Mouse (Mus musculus) left cerebral cortex, postnatal 36 days (tissue): ENCODE data around the gene Disp2. TPM values are rescaled to one million over a fixed set of nuclear protein-coding genes. Genes with fewer than 3 reads are reported as not detected.

Experiments
- DNase-seq, 2 experiments: peaks; one replicate each; pipeline ENCODE4 v3.0.0; 2021 to 2022; ENCODE audit warnings: low spot score in 2 of 2, mixed read lengths in 1 of 2
- intact Hi-C: fragments of 180-260 bp; cut with DNase I; formaldehyde crosslinking; loops from one replicate; pipeline ENCODE4 v1.15.1; 2025
- total RNA-seq, 2 experiments: library from RNA; stranded (reverse); gene quantifications; 2 replicates each; pipeline ENCODE4 v1.2.3; 2021

The Disp2 gene
- total RNA-seq, 2 experiments from 2014 or later, result 187 to 192 TPM

DNA sequence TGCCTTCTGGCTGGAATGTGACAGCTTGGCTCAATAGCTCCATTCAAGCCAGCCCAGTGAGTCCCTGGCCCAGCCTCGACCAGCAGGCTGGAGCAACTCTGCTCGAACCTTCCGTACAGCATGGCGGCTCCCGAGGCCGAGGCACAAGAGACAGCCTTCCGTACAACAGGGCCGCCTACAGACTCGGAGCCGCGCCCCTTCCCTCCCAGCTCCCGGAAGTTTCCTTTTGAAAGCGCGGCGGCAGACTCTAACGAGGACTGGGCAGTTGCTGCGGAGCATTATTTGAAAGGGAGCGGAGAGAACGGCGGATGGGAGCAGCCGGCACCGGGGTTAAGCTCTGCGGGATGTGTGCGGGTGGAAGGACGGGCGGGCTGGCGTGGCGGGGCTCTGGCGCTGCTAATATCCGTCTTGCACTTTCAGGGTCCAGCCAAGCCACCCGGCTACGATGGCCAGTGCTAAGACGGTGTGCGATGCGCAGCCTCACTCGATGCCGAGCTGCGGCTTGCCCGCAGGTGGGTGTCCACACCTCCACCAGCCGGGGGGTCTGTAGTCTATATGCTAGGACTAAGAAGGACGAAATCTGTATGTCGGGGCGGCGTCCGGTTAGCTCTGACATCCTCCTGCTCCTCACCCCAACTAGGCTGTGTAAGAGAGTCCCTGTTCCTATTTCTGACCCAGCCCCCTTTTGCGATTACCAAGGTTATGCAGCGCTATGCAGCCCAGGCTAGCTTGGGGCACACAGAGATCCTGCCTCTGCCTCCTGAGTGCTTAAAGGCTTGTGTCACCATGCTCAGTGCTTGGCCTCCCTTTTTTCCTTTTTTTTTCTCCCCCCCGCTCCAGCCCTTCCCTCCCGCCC lies 34.7 kb downstream of the Disp2 start, which contains the start of gene Knstrn:
Gene Knstrn, plus strand, starts transcription at position 23 of the 856 bp plus-strand sequence.
- intact Hi-C loops, result loop anchor here (5.0 kb wide), 1 partner anchor 48 kb away; the partner anchor contains the start of gene Ivd
- peak; percentile 74 to 80 for DNase-seq

DNA sequence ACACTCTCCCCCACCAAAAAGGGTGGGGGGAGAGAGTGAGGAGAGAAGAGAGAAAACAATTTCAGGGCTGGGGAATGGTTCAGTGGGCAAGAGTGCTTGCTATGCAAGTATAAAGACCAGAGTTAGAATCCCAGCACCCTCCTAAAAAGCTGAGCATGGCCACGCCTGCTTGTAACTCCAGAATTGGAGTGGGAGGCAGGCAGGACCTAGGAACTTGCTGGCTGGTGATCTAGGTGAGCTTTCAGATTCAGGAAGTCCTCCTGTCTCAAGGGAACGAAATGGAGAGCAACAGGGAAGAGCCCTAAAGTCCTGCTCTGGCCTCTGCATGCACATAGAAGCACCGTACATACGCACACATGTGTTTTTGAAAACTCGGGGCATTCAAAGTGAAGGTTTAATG lies 43.3 kb downstream of the Disp2 start:
- no peak for DNase-seq
- intact Hi-C loops, result no loop called here

DNA sequence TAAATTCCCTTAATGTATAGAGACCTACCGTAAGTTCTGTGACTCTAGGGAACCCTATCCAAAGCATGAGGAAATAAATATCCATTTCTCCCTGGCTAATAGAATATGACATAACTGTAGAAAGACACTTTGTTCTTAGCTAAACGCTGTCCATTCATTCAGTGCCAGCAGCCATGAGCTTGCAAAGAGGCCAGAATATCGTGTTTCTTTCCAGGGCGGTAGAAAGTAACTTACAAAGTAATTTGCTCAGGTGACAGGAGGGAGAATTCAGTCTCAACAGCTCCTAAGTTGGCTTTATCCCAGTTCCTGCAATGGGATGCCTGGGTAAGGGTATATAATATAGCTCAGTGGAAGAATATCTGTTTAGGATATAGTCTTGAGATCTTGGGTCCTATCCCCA lies 44.9 kb downstream of the Disp2 start:
- intact Hi-C loops, result no loop called here
- no peak for DNase-seq

DNA sequence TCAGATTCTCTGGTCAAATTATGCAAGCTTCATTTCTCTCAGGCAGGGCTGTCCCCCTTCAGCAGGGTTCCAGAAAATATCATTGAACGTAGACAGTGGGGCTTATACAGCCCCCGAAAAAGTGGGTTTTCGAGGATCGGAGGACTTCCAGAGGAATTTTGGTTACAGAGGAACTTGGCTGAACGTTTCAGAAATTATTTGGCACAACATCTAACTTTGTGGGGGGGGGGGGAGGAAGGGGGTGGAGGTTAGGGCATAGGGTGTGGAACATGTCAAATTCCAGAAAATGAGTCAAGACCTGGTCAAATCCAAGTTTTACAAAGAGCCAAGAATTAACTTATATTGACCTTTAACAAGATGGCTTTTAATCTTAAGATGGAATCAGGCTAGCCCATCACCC lies 49.6 kb downstream of the Disp2 start:
- DNase-seq, result no peak
- intact Hi-C loops, result no loop called here

DNA sequence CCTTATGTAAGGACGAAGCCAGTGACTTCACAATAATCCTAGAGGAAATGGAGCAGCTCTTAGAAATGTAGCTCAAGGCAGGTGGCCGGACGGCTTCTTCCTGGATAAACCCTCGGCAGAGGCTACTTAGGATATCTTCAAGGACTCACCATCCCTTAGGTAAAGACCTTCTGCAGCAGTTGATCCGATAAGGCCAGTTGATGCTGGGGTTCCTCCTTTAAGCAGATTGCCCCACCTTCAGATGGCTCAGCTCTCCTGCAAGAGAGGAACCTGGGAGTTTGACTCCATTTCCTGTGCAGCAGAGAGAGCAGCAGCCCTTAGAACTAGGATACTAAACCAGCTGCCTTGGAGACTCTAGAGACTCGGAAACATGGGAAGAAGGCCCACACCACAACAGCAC lies 54.5 kb downstream of the Disp2 start:
- intact Hi-C loops, result no loop called here
- no peak for DNase-seq

DNA sequence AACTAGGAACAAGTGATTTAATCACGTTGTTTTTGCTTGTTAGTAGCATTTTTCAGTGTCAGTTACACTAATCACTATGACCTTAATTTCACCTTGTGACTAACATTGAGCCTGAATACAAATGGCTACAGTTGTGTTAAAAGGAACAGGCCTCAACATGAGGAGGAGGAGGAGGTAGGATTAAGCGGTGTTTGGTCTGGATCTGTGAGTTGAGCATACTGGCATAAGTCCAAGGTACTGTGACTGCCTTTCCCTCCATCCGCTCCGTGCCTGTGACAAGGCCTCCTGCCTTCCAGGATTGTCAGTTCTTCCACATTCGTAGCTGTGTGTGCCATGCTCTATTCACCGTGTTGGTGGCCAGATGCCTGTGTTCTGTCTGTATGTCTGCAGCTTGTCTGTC lies 55.6 kb downstream of the Disp2 start:
- intact Hi-C loops, result no loop called here
- DNase-seq, result no peak

DNA sequence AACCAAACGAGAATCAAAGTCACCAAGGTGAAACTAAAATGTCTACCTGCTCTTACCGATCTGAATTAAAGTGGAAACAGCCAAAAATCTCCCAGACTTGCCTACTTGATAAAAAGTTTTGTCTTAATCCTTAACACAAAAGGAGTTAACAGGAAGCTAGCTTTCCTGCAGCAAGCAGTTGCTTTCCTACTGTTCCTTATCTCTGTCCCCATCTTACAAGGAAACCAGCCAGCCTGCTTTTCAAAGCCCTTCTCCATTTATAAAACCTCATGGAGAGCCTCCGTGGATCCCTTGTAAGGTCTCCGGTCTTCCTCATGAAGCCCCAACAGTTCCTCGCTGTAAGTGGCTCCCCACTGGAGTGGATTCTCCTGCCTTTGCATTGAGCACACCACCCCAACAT lies 58.8 kb downstream of the Disp2 start:
- intact Hi-C loops, result no loop called here
- DNase-seq, result no peak

DNA sequence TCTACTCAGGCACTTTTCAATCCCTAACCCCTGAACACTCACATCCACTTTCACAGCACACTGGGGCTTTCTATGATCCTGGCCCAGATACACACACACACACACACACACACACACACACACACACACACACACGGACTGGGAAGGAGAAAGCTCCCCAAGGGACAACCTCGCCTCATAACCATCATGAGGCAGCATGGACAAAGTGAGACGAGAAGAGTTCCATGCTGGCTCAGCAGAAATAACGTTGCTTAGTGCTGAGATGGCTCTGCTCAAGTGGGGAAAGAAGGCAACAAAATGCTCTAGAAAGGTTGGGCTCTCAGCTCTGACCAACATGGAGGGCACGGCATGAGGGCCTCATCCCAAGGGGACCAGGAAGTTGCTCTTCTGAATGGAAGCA lies 61.7 kb downstream of the Disp2 start:
- intact Hi-C loops, result no loop called here
- no peak for DNase-seq

DNA sequence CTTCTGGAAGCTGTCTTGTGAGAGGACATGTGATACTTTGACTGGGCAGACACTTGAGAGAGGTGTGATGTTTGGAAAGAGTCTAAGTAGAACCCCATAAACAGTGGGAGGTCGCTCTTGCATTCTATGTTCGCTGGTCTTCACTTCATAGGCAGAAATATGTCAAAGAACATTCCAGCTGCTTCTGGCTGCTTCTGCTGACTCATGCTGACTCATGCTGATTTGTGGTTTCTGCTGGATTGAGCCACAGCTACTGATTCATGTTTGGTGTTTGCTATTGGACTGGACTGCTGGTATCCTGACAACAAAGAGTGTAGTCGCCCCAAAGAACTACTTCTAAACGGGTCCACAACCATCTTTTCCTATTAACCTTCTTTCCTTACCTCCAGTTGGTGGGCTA lies 62.3 kb downstream of the Disp2 start:
- intact Hi-C loops, result no loop called here
- DNase-seq, result no peak

DNA sequence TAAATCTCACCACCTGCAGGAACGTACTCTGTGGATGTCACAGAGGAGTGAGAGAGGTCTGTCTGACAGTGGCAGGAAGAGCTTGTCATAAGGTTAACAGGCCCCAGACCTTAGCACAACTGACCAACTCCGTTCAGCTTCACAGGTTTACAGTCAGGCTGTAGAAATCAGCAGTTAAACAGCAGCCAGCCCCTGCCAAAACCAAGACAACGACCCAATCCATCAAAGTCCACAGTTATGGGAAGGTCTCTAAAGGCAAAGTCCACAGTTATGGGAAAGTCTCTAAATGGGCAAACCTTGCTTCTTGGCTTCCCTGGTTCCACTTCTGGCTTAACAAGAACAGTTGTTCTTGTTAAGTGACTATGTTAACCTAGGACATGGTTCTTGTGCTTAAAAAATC lies 64.9 kb downstream of the Disp2 start:
- no peak for DNase-seq
- intact Hi-C loops, result no loop called here

DNA sequence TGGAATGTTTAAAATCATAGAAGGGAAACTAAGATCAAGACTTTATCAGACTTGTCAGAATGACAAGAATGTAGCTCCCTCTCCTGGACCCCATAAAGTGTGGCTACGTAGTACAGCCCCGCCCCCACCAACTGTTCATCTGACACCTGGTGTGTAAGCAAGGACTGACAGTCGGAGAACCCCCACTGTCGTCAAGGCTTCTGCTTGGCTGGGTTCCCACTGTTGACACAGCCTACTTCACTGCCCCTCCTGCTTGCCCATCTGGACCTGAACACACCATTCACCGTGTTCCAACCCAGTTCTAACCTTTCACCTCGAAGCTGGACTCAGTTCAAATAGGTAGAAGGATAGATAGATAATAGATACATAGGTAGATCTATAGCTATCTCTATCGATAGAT lies 66.7 kb downstream of the Disp2 start:
- intact Hi-C loops, result no loop called here
- DNase-seq, result no peak

DNA sequence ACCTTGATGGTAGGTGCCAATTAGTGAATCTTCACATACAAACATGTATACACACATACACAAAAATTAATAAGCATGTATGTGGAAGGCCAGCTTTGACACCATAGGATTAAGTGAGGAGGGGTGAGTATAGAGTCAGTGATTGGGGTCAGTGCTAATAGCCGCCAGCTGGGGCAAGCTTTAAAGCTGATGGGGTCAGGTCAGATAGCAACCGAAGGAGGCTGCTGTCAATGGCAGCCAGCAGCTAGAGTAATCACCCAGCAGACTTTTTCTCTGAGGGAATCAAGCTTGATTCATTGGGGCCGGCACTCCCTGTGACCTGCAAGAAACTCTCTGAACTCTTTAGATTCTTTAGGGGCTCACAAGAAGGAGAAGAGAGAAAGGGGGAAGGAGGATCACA lies 72.2 kb downstream of the Disp2 start:
- DNase-seq, result no peak
- intact Hi-C loops, result no loop called here

Other genes with a start within 250 kb of the Disp2 start
- gene Bmf, start 230.0 kb upstream of the Disp2 start, total RNA-seq, result 1 to 10 TPM; 4.8 to 5.8 TPM
- gene Bub1b, start 181.5 kb upstream of the Disp2 start, total RNA-seq, result 1 to 10 TPM in 1 of 2 experiments, under 1 TPM in 1; 0.42 to 2.3 TPM
- gene Pak6, start 116.4 kb upstream of the Disp2 start, total RNA-seq, result 100 to 1,000 TPM in 1 of 2 experiments, 10 to 100 TPM in 1; 83.4 to 104 TPM
- 10 to 100 TPM; 20.0 to 32.2 TPM for gene Ankrd63, start 75.8 kb upstream of the Disp2 start, total RNA-seq
- 1 to 10 TPM; 2.4 to 3.4 TPM for gene Plcb2, start 51.3 kb upstream of the Disp2 start, total RNA-seq
- 10 to 100 TPM; 41.5 to 43.0 TPM for gene Inafm2, start 34.0 kb upstream of the Disp2 start, total RNA-seq
- gene Ccdc9b, start 17.1 kb upstream of the Disp2 start, total RNA-seq, result 1 to 10 TPM; 4.8 to 5.5 TPM
- gene Phgr1, start 7.0 kb upstream of the Disp2 start, total RNA-seq, result not detected
- 1 to 10 TPM; 1.2 to 1.6 TPM for gene Knstrn, start 34.3 kb downstream of the Disp2 start, total RNA-seq
- gene Ivd, start 82.2 kb downstream of the Disp2 start, total RNA-seq, result 10 to 100 TPM; 58.2 to 73.7 TPM
- 10 to 100 TPM; 40.4 to 45.0 TPM for gene Bahd1, start 120.7 kb downstream of the Disp2 start, total RNA-seq
- gene Chst14, start 146.8 kb downstream of the Disp2 start, total RNA-seq, result 1 to 10 TPM; 1.5 to 2.0 TPM
- gene Ccdc32, start 249.7 kb downstream of the Disp2 start, total RNA-seq, result 10 to 100 TPM; 50.2 to 52.7 TPM